Comparison of ENCODE assay signal across 18 mouse cellular contexts in the genomic region with DNA sequence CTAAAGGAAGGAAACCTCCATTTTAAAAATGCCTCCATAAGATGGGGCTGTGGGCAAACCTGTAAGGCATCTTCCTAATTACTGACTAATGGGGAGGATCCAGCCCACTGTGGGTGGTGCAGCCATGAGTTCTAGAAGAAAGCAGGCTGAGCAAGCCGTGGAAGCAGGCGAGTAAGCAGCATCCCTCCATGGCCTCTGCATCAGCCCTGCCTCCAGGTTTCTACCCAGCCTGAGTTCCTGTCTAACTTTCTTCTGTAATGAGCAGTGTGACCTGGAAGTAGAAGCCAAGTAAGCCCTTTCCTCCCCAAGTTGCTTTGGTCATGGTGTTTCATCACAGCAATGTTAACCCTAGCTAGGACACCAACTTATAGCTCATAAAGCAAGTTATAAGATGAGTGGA.
"Had no signal": no experiment of that assay in that cellular context is flagged by ENCODE, and none has a peak within 500 bp of the region (broad histone marks: within the 10 kb centered on the region; RNA-seq: fewer than 3 reads in every experiment).

No protein-coding gene starts in this region.

- H3K4me3 ChIP-seq: midbrain, embryonic 10.5 days; midbrain, embryonic 12.5 days; myocyte; neural tube, embryonic 13.5 days; neural tube, embryonic 15.5 days had no signal

- H3K4me1 ChIP-seq: midbrain, embryonic 10.5 days had no signal

- H3K9me3 ChIP-seq: midbrain, embryonic 10.5 days; midbrain, embryonic 12.5 days; neural tube, embryonic 13.5 days; neural tube, embryonic 15.5 days had no signal

- ATAC-seq: midbrain, embryonic 16.5 days had no signal

- H3K4me2 ChIP-seq: lung, embryonic 14.5 days; midbrain, embryonic 12.5 days; neural tube, embryonic 13.5 days; neural tube, embryonic 15.5 days had no signal

- H3K36me3 ChIP-seq: midbrain, embryonic 10.5 days; midbrain, embryonic 12.5 days; neural tube, embryonic 13.5 days; neural tube, embryonic 15.5 days had no signal

- H3K27ac ChIP-seq: midbrain, embryonic 10.5 days; midbrain, embryonic 12.5 days; neural tube, embryonic 13.5 days; neural tube, embryonic 15.5 days had no signal

- DNase-seq: lung, adult 18-20 months; lung, embryonic 14.5 days; lung, postnatal 10 days; lung, postnatal 4 days; midbrain, embryonic 14.5 days; retina, postnatal 1 day; right cerebral cortex, adult 18-20 months; right cerebral cortex, postnatal 4 days; spleen, adult 18-20 months; thymus, adult 18-20 months; thymus, postnatal 14 days; thymus, postnatal 36 days had no signal

- H3K9ac ChIP-seq: lung, embryonic 14.5 days; midbrain, embryonic 12.5 days; neural tube, embryonic 13.5 days; neural tube, embryonic 15.5 days had no signal
